Mouse (Mus musculus) liver, embryonic 14.5 days (tissue): Measurements from ENCODE around the gene Olfr15. TPM values are rescaled to one million over a fixed set of nuclear protein-coding genes. Genes with fewer than 3 reads are reported as not detected.
A peak's percentile ranks its signal among the peaks of the same experiment; 100 is the strongest.
"Not testable (repeated sequence)": the region's sequence is repeated elsewhere in the genome, so short reads cannot be mapped to it uniquely, and the experiment has no call there.

ENCODE experiments used
- ATAC-seq: fragments of 200-750 bp; cut with Nextera tagmentation; 2 replicates; pipeline ENCODE4 v1.8.0; 2017; ENCODE audit warnings: moderate number of reproducible peaks, mild to moderate bottlenecking, moderate library complexity; ENCODE audit not compliant: insufficient read depth
- DNase-seq, 3 experiments: peaks; one replicate each; pipeline ENCODE4 v3.0.0-alpha.2; 2012 to 2013; ENCODE audit warnings: low read depth in 3 of 3, low spot score in 3 of 3
- H3K27ac ChIP-seq: fragments of 300-500 bp; sonication (generic); 2 replicates; pipeline ENCODE4 v1.5.1; 2014; ENCODE audit warnings: moderate library complexity, mild to moderate bottlenecking, control low read depth, inconsistent platforms
- H3K27me3 ChIP-seq: fragments of 300-500 bp; sonication (generic); 2 replicates; pipeline ENCODE4 v1.6.1; 2014; ENCODE audit warnings: mild to moderate bottlenecking, low read length, moderate library complexity; ENCODE audit not compliant: control insufficient read depth, insufficient read depth
- H3K36me3 ChIP-seq: fragments of 300-500 bp; sonication (generic); replicated peaks from 2 replicates; pipeline ENCODE4 v1.6.1; 2014; ENCODE audit warnings: low read depth; ENCODE audit not compliant: control insufficient read depth, insufficient read depth
- H3K4me1 ChIP-seq, 2 experiments: fragments of 200-500 bp in 1 of 2; fragments of 300-500 bp in 1 of 2; sonication (generic) in 1 of 2; replicated peaks; 2 replicates each; pipeline ENCODE4 v1.6.1; 2012 to 2014; ENCODE audit warnings: antibody characterized with exemption in 1 of 2, inconsistent platforms in 1 of 2, low read length in 1 of 2; ENCODE audit not compliant: control insufficient read depth in 2 of 2, insufficient read depth in 2 of 2
- H3K4me2 ChIP-seq: fragments of 300-500 bp; sonication (generic); 2 replicates; pipeline ENCODE4 v1.6.1; 2014; ENCODE audit warnings: low read depth, mild to moderate bottlenecking, control low read depth, moderate library complexity
- H3K4me3 ChIP-seq, 2 experiments: fragments of 200-500 bp in 1 of 2; fragments of 300-500 bp in 1 of 2; sonication (generic) in 1 of 2; 2 replicates each; pipeline ENCODE4 v1.5.1; 2012 to 2014; ENCODE audit warnings: low read depth in 2 of 2, low read length in 2 of 2, mild to moderate bottlenecking in 2 of 2, control low read depth in 1 of 2, inconsistent platforms in 1 of 2, moderate library complexity in 1 of 2; ENCODE audit not compliant: insufficient read depth in 1 of 2
- H3K9ac ChIP-seq: fragments of 300-500 bp; sonication (generic); replicated peaks from 2 replicates; pipeline ENCODE4 v1.6.1; 2014; ENCODE audit warnings: mild to moderate bottlenecking, control low read depth, moderate library complexity
- H3K9me3 ChIP-seq: fragments of 300-500 bp; sonication (generic); 2 replicates; pipeline ENCODE4 v1.6.1; 2016; ENCODE audit warnings: low read length, mixed read lengths; ENCODE audit not compliant: control insufficient read depth
- CTCF ChIP-seq: IDR thresholded peaks from 2 replicates; pipeline ENCODE4 v1.5.1; 2016; ENCODE audit warnings: antibody characterized with exemption, low read depth, control low read depth
- EP300 ChIP-seq: IDR thresholded peaks from 2 replicates; pipeline ENCODE4 v1.6.1; 2016; ENCODE audit warnings: antibody characterized with exemption, low read depth
- WGBS: fragments of 180-500 bp; shearing (Covaris S2); extraction: QIAGEN DNeasy Blood & Tissue Kit; methylation state at CpG from one replicate; pipeline ENCODE4 v1.1.7; 2014; ENCODE audit not compliant: insufficient replicate concordance; 5-methylcytosine and 5-hydroxymethylcytosine counted together
- polyA plus RNA-seq, 2 experiments: library from polyadenylated mRNA; depleted of rRNA in 1 of 2; stranded (reverse) in 1 of 2; unstranded in 1 of 2; fragments of >200 nt; fragmentation: Nextera tagmentation in 1 of 2; extraction: Ambion mirVana in 1 of 2; gene quantifications; 2 replicates each; pipeline versions ENCODE4 v1.2.1 to v1.2.3; 2012 to 2014

Olfr15 gene
- not detected in 2 replicates for polyA plus RNA-seq (2012; rRNA removed)
- polyA plus RNA-seq (2014; fragmentation: Nextera tagmentation; extraction: Ambion mirVana) = not detected in 2 replicates

DNA sequence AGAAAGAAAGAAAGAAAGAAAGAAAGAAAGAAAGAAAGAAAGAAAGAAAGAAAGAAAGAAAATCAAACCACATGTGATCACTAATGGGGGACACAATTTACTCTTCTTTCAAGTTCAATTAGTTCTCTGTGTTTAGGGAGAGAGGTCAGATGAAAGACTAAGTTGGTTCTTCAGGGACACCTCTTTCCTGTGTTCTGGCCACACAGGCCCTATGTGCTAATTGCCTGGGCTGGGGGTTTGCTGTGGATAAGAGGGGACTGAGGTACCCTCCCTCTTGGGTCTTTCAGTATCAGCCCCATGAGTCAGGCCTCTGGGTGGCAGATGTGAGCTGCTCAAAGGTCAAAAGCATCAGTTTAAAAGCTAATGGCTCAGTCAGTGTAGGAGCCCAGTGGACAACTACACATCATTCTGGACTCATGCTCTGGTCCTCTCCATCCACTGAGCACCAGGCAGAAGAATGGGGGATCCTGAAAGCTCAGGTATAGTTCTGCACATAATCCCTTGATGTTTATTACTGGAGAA, at the start of gene Olfr15:
Gene Olfr15 (plus strand): TSS at position 291 of the 522 bp plus-strand sequence.
- ATAC-seq = no peak
- Histone ChIP-seq H3K9ac (no peak within 1 kb of the TSS), H3K4me2 (no peak within 1 kb of the TSS), H3K36me3 (no peaks in the 10 kb centered on the region), H3K9me3 (no peaks in the 10 kb centered on the region), H3K27me3 (no peaks in the 10 kb centered on the region), H3K4me1 (no peaks in the 10 kb centered on the region), H3K27ac (no peak within 1 kb of the TSS), H3K4me3 (no peak within 1 kb of the TSS)
- no peak for DNase-seq
- TF ChIP-seq EP300 (no peak), CTCF (peak; percentile 30; the same call in 1 of the 2 replicates)

DNA sequence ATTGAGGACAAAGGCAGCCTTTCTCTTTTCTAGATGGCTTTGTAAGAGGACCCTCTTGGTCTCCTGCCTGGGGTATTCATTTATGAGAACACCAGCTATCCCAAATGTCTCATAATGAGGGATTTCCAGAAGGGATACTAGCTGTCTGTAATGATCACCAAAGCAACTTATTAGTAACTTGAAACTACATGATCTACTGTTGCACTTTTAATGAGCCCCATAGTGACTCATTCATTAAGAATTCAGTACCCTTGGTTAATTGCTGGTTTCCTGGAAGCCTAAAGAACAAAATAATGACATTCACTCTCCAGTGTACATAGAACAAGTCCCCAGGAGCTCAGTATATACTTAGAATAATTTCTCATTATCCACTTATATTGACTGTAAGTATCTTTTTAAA, 49.4 kb upstream of the Olfr15 start:
- ATAC-seq (no peak), DNase-seq (no peak)
- no peak overlapping the region for H3K9ac ChIP-seq
- no peaks in the 10 kb centered on the region for H3K27me3 ChIP-seq
- H3K27ac ChIP-seq = no peak overlapping the region
- no peak overlapping the region for H3K4me2 ChIP-seq
- H3K4me3 ChIP-seq = no peak overlapping the region
- TF ChIP-seq CTCF (no peak), EP300 (no peak)
- no peaks in the 10 kb centered on the region for H3K36me3 ChIP-seq
- H3K9me3 ChIP-seq = no peaks in the 10 kb centered on the region
- H3K4me1 ChIP-seq = no peaks in the 10 kb centered on the region

DNA sequence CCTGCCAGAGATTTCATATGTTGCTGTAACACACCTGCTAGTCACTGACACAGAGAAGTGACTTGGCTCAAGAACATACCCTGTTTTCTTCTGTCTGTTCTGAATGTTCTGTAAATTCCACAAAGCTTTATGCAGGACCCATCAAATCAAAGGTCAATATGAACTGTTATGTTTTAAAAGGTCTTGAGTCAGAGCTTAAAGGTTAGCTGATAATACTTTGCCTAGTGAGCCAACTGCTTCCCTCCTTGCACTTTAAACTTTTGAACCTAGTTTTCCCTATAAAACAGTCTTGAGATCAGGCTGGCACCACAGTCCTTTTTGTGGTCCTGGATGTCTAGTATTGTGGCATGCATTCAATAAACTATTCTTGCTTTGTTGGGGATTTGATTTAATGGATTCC, 42.3 kb upstream of the Olfr15 start:
- Histone ChIP-seq H3K4me3 (no peak overlapping the region), H3K27me3 (no peaks in the 10 kb centered on the region), H3K27ac (no peak overlapping the region), H3K36me3 (no peaks in the 10 kb centered on the region), H3K4me2 (no peak overlapping the region), H3K4me1 (no peaks in the 10 kb centered on the region), H3K9me3 (no peaks in the 10 kb centered on the region), H3K9ac (no peak overlapping the region)
- DNase-seq = no peak
- no peak for TF ChIP-seq CTCF
- TF ChIP-seq EP300 = no peak
- ATAC-seq = no peak

DNA sequence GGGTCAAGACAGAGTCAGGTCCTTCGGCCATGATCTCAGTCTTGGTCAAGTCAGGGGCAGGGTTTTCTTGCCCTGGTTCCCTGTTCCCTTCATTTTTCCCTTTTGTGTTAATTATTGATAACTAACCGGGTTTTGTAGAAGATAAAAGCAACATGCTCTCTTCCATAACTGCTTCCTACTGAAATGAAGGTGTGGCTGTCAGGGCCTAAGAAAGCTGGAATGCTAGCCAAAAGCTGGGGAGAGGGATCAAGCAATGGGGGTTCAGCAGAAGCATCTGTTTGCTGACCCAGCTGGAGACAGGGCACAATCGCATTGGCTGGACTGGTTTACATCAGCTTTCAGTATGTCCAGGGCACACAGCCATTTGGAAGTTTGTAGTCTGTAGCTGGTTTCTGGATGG, 22.5 kb upstream of the Olfr15 start:
- TF ChIP-seq CTCF = no peak

DNA sequence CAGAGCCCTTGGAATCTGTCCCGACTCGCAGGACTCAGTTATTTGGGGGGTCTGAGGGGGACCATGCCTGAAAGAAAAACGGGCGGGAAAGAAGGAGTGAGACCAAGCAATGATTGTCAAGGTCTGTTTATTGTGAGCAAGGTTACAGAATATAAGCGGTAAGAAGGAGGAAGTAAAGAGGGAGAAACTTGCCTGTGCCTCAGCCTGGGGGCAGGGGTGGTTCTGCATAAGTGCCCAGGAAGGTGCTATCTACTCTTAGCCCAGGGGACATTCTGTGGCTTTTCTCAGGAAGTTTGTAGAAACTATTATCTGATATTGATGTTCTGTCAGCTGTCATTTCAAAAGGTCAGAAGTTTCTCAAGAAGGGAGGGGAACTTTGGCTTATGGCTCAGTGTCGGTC, 16.0 kb upstream of the Olfr15 start:
- H3K9me3 ChIP-seq, H3K4me3 ChIP-seq, H3K27me3 ChIP-seq, H3K36me3 ChIP-seq, H3K4me1 ChIP-seq, DNase-seq, H3K27ac ChIP-seq, ATAC-seq, H3K4me2 ChIP-seq, H3K9ac ChIP-seq: not testable (repeated sequence)
- WGBS = 54% methylated on average over 6 of the region's 6 CpGs

More for the DNA sequence above, 22.5 kb upstream of the Olfr15 start:
- Histone ChIP-seq H3K27ac (no peak overlapping the region), H3K4me3 (no peak overlapping the region), H3K36me3 (no peaks in the 10 kb centered on the region), H3K4me1 (no peaks in the 10 kb centered on the region), H3K9ac (no peak overlapping the region), H3K9me3 (no peaks in the 10 kb centered on the region), H3K27me3 (no peaks in the 10 kb centered on the region), H3K4me2 (no peak overlapping the region)
- WGBS = 54% methylated on average over 3 of the region's 3 CpGs
- ATAC-seq (no peak), DNase-seq (no peak)

DNA sequence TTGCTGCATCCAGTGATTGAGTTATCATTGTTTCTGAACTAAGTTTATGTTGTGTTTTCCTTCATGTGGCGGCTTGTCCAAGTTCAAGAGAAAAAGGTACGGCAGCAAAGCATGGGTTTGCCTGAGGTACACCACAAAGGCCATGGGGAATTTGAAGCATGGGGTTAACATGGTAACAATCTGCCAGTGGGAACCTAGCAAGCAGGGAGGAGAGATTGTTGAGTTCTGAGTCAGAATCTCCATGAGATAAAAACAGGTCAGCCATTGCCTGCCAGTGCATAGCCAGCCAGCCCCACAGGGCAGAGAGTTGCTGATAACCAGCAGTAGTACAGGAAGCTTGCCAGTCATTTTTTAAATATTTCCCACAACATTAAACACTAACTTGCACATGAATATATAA, 10.5 kb upstream of the Olfr15 start:
- ATAC-seq (no peak), DNase-seq (no peak)
- Histone ChIP-seq H3K9me3 (no peaks in the 10 kb centered on the region), H3K27me3 (no peaks in the 10 kb centered on the region), H3K27ac (no peak overlapping the region), H3K36me3 (no peaks in the 10 kb centered on the region), H3K4me1 (no peaks in the 10 kb centered on the region), H3K9ac (no peak overlapping the region), H3K4me3 (no peak overlapping the region), H3K4me2 (no peak overlapping the region)
- 69% methylated on average over 2 of the region's 2 CpGs for WGBS
- TF ChIP-seq CTCF (no peak), EP300 (no peak)
